Mouse (Mus musculus) thymus, adult 2 months (tissue): Measurements from ENCODE around the gene Fkbp15.

Experiments used
- CTCF ChIP-seq: fragments of 200-500 bp; IDR thresholded peaks from 2 replicates; pipeline ENCODE4 v1.5.1; 2012; ENCODE audit warnings: mild to moderate bottlenecking, control low read depth, low read length, moderate library complexity, borderline replicate concordance; ENCODE audit not compliant: control insufficient read depth, poor library complexity, insufficient read depth; ENCODE audit errors: extremely low read depth
- POLR2A ChIP-seq: fragments of 200-500 bp; IDR thresholded peaks from 2 replicates; pipeline ENCODE4 v1.6.1; 2012; ENCODE audit warnings: mild to moderate bottlenecking, low read length, control low read depth, moderate library complexity; ENCODE audit not compliant: control insufficient read depth, poor library complexity, insufficient read depth; ENCODE audit errors: extremely low read depth

- no peak for TF ChIP-seq CTCF
- TF ChIP-seq POLR2A, result no peak
Measured at GRCm38 (mm10) chr4:62379724-62380381, 19.5 kb upstream of the Fkbp15 start.
